ENCODE assay signal across 9 mouse cellular contexts in the genomic region with DNA sequence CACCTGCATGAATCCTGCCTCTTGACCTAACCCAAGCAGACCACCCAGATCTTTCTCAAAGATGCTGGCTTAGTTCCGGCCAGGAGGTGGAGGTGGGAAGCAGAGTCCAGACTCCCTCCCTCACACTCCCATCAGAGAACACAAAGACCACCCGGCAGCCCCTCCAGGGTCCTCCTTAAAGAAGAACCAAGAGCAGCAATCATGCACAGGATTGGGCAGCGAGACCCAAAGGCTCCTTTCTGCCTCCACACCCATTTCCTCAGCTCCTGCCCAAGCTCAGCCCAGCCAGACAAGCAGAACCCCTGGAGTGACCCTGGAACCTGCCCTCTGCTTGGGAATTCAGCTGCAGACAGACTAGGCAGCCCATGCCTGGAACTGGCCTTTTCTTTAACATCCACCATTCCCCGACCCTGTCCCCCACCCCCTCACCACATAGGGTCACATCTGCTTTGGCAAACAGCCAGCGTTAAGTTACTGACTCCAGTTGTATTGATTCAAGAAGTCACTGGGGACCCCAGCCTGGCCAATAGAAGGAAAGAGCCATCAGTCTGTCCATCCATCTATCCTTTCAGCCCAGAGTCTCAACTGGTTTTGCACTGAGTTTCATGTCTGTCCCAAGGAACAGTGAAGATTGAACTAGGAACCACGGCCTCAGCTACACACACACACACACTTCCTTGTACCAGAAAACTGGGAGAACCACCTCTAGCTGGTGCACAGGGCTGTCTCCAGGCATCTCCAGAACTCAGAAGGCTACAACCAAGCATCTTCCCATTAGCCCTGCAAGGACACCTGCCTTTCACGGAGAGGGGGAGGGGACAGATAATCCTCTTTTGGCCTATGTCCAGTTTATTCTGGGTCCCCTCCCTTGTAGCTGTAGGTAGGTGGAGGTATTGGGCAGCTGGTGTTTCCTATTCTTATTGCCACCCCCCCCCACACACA. TPM values are rescaled to one million over a fixed set of nuclear protein-coding genes. Genes with fewer than 3 reads are reported as not detected.
DNase-seq lines count a peak whose midpoint lies in the region; ATAC-seq and TF ChIP-seq lines count a peak whose summit lies in the region.
"Had no signal": no experiment of that assay in that cellular context is flagged by ENCODE, and none has a peak within 500 bp of the region (broad histone marks: within the 10 kb centered on the region; RNA-seq: fewer than 3 reads in every experiment).

No protein-coding gene starts in this region.

- intact Hi-C loops in left cerebral cortex, postnatal 4 days (cut with DNase I) = loop anchor here (5.0 to 10.0 kb wide), 3 partner anchors 181 to 801 kb away; partner anchors contain the start of gene Sh3pxd2b

- H3K4me2 ChIP-seq in lung, embryonic 14.5 days = peak overlapping the region; percentile 93
- H3K4me2 ChIP-seq in forebrain, embryonic 12.5 days = peak overlapping the region; percentile 73
- H3K4me2 ChIP-seq in hindbrain, embryonic 13.5 days = peak overlapping the region; percentile 84

- H3K27me3 ChIP-seq in lung, embryonic 14.5 days (ENCODE audit: insufficient read depth, low read length) = peaks cover 30% of the 10 kb centered on the region
- peaks cover 57% of the 10 kb centered on the region for H3K27me3 ChIP-seq in forebrain, embryonic 12.5 days
- peaks cover 34% of the 10 kb centered on the region for H3K27me3 ChIP-seq in hindbrain, embryonic 13.5 days

- H3K4me1 ChIP-seq in lung, embryonic 14.5 days (ENCODE audit: insufficient read depth) = peaks cover 27% of the 10 kb centered on the region
- H3K4me1 ChIP-seq in forebrain, embryonic 12.5 days = peaks cover 46% of the 10 kb centered on the region
- peaks cover 50% of the 10 kb centered on the region for H3K4me1 ChIP-seq in hindbrain, embryonic 13.5 days (replicated peaks)

- no peaks in the 10 kb centered on the region for H3K9me3 ChIP-seq in lung, embryonic 14.5 days (ENCODE audit: low read depth, low read length)
- no peaks in the 10 kb centered on the region for H3K9me3 ChIP-seq in forebrain, embryonic 12.5 days
- no peaks in the 10 kb centered on the region for H3K9me3 ChIP-seq in hindbrain, embryonic 13.5 days

- peaks cover 12% of the 10 kb centered on the region for H3K36me3 ChIP-seq in lung, embryonic 14.5 days (ENCODE audit: insufficient read depth)
- peaks cover 10% of the 10 kb centered on the region for H3K36me3 ChIP-seq in forebrain, embryonic 12.5 days (replicated peaks)
- H3K36me3 ChIP-seq in hindbrain, embryonic 13.5 days = peaks cover 11% of the 10 kb centered on the region

- ATAC-seq in lung, embryonic 14.5 days (ENCODE audit: insufficient read depth) = no peak
- ATAC-seq in forebrain, embryonic 12.5 days (ENCODE audit: low FRiP score) = no peak
- ATAC-seq in hindbrain, embryonic 13.5 days (ENCODE audit: low FRiP score) = no peak
- no peak for ATAC-seq in activated CD4-positive, CD25-positive, alpha-beta regulatory T cell, adult 4 months

- H3K4me3 ChIP-seq in lung, embryonic 14.5 days (ENCODE audit: low read depth, low read length) = peak overlapping the region; percentile 8; the same call in 1 of the 2 replicates
- peak overlapping the region; percentile 59 for H3K4me3 ChIP-seq in forebrain, embryonic 12.5 days (replicated peaks)
- H3K4me3 ChIP-seq in hindbrain, embryonic 13.5 days = peak overlapping the region; percentile 64

- H3K27ac ChIP-seq in lung, embryonic 14.5 days (ENCODE audit: low read depth) = no peak overlapping the region
- H3K27ac ChIP-seq in forebrain, embryonic 12.5 days = no peak overlapping the region
- peak overlapping the region; percentile 30; the same call in 1 of the 2 replicates for H3K27ac ChIP-seq in hindbrain, embryonic 13.5 days

- TF ChIP-seq CTCF in lung, embryonic 14.5 days (IDR thresholded peaks at IDR 0.05; ENCODE audit: low read depth) = no peak

- DNase-seq in lung, embryonic 14.5 days = peak; percentile 27
- no peak for DNase-seq in lung, postnatal 4 days
- peak; percentile 43 for DNase-seq in neural tube, embryonic 10.5 days (ENCODE audit: extremely low spot score, low spot score)
- no peak for DNase-seq in kidney, postnatal 25 days
- DNase-seq in left cerebral cortex, postnatal 4 days = no peak

- H3K9ac ChIP-seq in lung, embryonic 14.5 days = no peak overlapping the region
- H3K9ac ChIP-seq in forebrain, embryonic 12.5 days = no peak overlapping the region
- peak overlapping the region; percentile 30; the same call in 1 of the 2 replicates for H3K9ac ChIP-seq in hindbrain, embryonic 13.5 days

- 24% methylated on average over 7 of the region's 7 CpGs for WGBS in lung, embryonic 14.5 days
- 16% methylated on average over 7 of the region's 7 CpGs for WGBS in forebrain, embryonic 12.5 days
- whole genome bisulfite sequencing in hindbrain, embryonic 13.5 days = 28% methylated on average over 7 of the region's 7 CpGs

RNA-seq across cellular contexts. Expression of gene Fgf18, which starts 1.7 kb away (rescaled TPM):
- polyA plus RNA-seq in lung, embryonic 14.5 days (2014; fragmentation: Nextera tagmentation; extraction: Ambion mirVana) = 10.8 and 10.9 TPM in 2 replicates
- 2.1 and 2.4 TPM in 2 replicates for polyA plus RNA-seq in forebrain, embryonic 12.5 days (2016; fragmentation: Nextera tagmentation; extraction: Ambion mirVana)
- polyA plus RNA-seq in hindbrain, embryonic 13.5 days (2015; fragmentation: Nextera tagmentation; extraction: Ambion mirVana) = 4.8 and 5.0 TPM in 2 replicates
- not detected for polyA plus RNA-seq in activated CD4-positive, CD25-positive, alpha-beta regulatory T cell, adult 4 months (2017; shearing (Covaris generic))
- 1 to 10 TPM; 7.4 to 8.4 TPM for total RNA-seq in left cerebral cortex, postnatal 4 days (2021)

RNA-seq across cellular contexts. Expression of gene Npm1, which starts 17.5 kb away (rescaled TPM):
- polyA plus RNA-seq in lung, embryonic 14.5 days (2014; fragmentation: Nextera tagmentation; extraction: Ambion mirVana) = 1,275 and 1,313 TPM in 2 replicates
- polyA plus RNA-seq in forebrain, embryonic 12.5 days (2016; fragmentation: Nextera tagmentation; extraction: Ambion mirVana) = 790 and 820 TPM in 2 replicates
- polyA plus RNA-seq in hindbrain, embryonic 13.5 days (2015; fragmentation: Nextera tagmentation; extraction: Ambion mirVana) = 542 and 556 TPM in 2 replicates
- 1,000 to 10,000 TPM; 1,545 to 1,596 TPM for polyA plus RNA-seq in activated CD4-positive, CD25-positive, alpha-beta regulatory T cell, adult 4 months (2017; shearing (Covaris generic))
- 100 to 1,000 TPM; 303 to 338 TPM for total RNA-seq in left cerebral cortex, postnatal 4 days (2021)

RNA-seq across cellular contexts. Expression of gene Tlx3, which starts 57.9 kb away (rescaled TPM):
- polyA plus RNA-seq in lung, embryonic 14.5 days (2014; fragmentation: Nextera tagmentation; extraction: Ambion mirVana) = not detected in 2 replicates
- 0.32 TPM in 1 of 2 replicates, not detected in the other for polyA plus RNA-seq in forebrain, embryonic 12.5 days (2016; fragmentation: Nextera tagmentation; extraction: Ambion mirVana)
- polyA plus RNA-seq in hindbrain, embryonic 13.5 days (2015; fragmentation: Nextera tagmentation; extraction: Ambion mirVana) = 20.2 and 29.0 TPM in 2 replicates
- polyA plus RNA-seq in activated CD4-positive, CD25-positive, alpha-beta regulatory T cell, adult 4 months (2017; shearing (Covaris generic)) = not detected
- not detected for total RNA-seq in left cerebral cortex, postnatal 4 days (2021)
- total RNA-seq: heart, adult 18-20 months had no signal

Comparison
In these comparisons a context has a peak if more than half of its experiments do, and no peak if none do; other contexts are left out.
1. DNase-seq: peak in lung, embryonic 14.5 days (single experiment) and neural tube, embryonic 10.5 days (single experiment); none in lung, postnatal 4 days (0 of 2), kidney, postnatal 25 days (0 of 2) and left cerebral cortex, postnatal 4 days (single experiment).
2. H3K4me3 ChIP-seq: peak in every context shown above with its lines; median percentile 64 in hindbrain, embryonic 13.5 days; 59 in forebrain, embryonic 12.5 days; 8 in lung, embryonic 14.5 days.
3. RNA of gene Tlx3, which starts 57.9 kb away (polyA plus RNA-seq): 20.2 to 29.0 TPM in hindbrain, embryonic 13.5 days; 0.32 TPM in forebrain, embryonic 12.5 days, not detected in lung, embryonic 14.5 days and not detected in activated CD4-positive, CD25-positive, alpha-beta regulatory T cell, adult 4 months; every median in the first group is over 10 times any median in the second.
4. Peak in every context shown above with its lines, with median percentiles within 50 percentile points of each other: H3K4me2 ChIP-seq.